12 mouse cellular contexts compared by ENCODE assay signal in the genomic region with DNA sequence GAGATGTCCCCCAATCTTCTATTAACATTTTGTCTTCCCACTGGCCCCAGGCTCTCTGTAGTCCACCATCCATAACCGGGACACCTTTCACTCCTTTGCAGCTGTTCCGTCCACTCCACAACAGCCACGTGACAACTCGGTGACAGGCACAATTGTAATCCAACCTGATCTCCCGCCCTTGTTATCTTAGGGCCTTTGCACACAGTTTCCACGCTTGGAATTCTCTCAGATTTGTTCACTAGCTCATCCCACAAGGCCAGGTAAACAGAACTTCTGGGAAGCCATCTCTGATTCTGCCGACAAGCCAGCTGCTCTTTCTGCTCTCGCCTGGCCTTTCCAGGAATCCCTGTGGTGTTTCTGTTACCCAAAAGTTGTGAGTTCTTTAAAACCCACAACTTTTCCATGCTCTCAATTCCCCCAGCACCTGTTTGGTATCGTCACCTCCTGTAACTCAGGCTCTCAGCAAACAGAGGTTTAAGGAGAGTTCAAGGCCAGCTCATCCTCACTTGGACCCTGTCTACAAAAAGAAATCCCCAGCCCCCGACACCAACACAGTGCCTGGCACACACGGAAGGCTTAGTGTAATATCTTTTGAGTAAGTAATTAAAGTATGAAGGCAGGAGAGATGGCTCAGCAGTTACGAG. TPM values are rescaled to one million over a fixed set of nuclear protein-coding genes. Genes with fewer than 3 reads are reported as not detected.
"Had no signal": no experiment of that assay in that cellular context is flagged by ENCODE, and none has a peak within 500 bp of the region (broad histone marks: within the 10 kb centered on the region; RNA-seq: fewer than 3 reads in every experiment).

No protein-coding gene starts in this region.

- H3K36me3 ChIP-seq: midbrain, embryonic 10.5 days had no signal

- H3K4me2 ChIP-seq: lung, embryonic 14.5 days had no signal

- DNase-seq: kidney, adult 18-20 months; kidney, postnatal 10 days; kidney, postnatal 4 days; lung, embryonic 14.5 days; lung, postnatal 10 days; lung, postnatal 4 days; right cerebral cortex, adult 18-20 months; right cerebral cortex, postnatal 25 days had no signal

- H3K9ac ChIP-seq: lung, embryonic 14.5 days had no signal

- H3K27ac ChIP-seq: layer of hippocampus, adult 2 months; midbrain, embryonic 10.5 days had no signal

- H3K9me3 ChIP-seq: midbrain, embryonic 10.5 days had no signal

- H3K4me3 ChIP-seq: layer of hippocampus, adult 2 months; midbrain, embryonic 10.5 days had no signal

- ATAC-seq: midbrain, embryonic 16.5 days had no signal

RNA-seq across cellular contexts. Expression of gene F2, which starts 2.8 kb away (rescaled TPM):
- polyA plus RNA-seq: kidney, embryonic 14.5 days had no signal
